Mouse (Mus musculus) ovary, postnatal 14 days (tissue): ENCODE measurements around the gene Shq1.

Experiments used
- DNase-seq: peaks from one replicate; pipeline ENCODE4 v3.0.0; 2022; ENCODE audit warnings: low spot score

Shq1 gene

DNA sequence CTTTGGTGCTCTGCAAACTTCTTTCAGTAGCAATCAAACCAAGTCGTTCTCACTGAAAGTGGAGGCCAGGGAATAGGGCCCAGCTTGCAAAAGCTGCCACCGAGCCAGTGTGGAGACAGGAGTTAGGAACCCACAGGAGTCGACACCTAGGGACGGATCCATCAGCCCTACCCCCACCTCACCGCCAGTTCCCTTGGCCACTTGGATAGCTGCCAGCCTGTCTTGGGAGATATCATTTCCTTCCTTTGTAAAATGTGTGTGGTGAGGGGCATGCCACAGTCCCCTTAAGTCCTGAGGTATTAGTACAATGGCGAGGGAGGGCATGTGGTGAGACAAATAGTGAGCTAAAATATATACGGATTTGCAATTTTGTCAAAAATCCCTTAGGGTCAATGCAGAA lies 142.4 kb downstream of the Shq1 start:
- DNase-seq = no peak

DNA sequence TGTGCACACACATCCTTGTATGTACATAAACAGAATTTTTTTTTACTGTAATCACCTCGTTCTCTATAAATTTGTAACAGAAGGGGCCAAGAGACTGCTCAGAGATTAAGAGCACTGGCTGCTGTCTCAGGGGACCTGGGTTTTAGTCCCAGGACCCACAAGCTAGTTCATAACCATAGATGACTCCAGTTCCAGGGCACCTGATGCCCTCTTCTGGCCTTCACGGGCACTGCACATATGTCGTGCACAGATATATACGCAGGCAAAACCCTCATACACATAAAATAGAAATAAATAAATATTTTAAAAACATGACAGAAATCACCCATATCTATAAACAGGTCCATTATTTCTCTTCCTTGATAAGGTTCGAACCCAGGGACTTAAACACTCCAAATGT lies 143.0 kb downstream of the Shq1 start:
- no peak for DNase-seq

DNA sequence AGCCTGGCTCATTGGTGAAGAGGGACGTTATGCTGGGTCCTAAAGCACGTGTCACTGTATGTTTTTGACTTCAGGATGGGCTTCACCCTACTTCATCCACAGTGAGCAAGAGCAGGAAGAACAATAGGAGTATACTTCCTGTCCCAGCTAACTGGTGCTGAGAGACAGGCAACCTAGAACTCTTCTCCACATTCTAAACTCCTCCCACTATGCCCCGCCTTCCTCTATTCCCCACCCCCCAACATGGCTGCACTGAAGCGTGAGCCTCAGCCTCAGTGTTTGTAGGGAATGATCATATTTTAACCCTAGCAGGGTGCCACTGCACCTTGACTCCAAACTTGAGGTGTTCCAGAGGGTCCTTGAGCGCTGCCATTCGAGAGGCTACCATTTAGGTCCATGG lies 143.8 kb downstream of the Shq1 start:
- DNase-seq = no peak

DNA sequence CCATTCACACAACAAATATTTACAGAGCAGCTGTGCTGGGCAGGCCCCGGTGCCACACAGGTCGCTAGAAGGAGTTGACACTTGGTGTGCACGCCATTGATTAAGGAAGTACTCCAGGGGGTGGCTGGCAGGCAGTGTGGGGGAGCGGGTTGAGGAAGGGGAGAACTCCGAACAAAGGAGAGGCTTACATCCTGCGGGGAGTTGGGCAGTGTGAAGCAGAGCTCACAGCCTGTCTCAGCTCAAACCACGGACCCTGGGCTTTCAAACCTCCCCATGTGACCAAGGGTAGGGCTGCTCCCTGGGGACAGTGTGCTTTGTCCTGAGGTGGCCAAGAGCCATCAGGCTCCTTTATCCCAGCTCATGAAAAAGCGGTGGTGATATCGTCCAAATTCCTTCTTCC lies 144.9 kb downstream of the Shq1 start:
- DNase-seq = no peak

DNA sequence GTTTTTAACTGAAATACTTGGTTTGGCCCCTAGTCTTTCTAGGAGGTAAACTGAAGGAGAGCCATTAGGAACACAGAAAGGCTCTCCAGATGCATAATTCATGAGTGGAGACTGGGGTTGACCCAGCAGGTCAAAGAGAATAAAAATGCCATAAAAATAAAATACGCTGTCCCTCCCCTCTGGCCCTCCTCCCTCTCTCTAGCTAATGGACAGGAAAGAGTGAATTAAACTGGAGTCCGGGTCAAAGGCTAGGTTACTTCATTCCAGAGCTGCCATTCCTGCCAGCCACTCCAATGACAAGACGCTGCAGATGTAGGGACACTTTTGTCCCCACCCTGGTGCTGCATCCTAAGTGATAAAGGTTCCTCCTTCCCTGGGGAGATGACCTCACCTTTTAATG lies 145.5 kb downstream of the Shq1 start:
- DNase-seq = no peak

DNA sequence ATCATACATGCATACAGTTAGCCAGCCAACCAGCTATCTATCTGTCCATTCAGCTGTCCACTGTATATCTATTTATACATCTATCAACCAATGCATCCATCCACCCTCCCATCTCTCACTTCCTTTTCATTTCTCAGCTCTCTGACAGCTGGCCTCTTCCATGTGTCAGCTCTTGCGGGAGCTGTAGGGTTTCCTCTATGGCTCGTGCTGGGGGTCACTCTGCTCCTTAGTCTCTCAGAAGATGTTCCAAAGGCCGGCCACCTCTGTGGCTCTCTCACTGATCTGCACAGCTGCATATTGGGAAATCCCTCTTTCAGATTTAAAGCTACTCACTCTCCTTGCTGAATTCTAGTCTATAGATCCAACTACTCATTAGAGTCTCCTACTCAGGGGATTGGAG lies 148.5 kb downstream of the Shq1 start:
- no peak for DNase-seq

DNA sequence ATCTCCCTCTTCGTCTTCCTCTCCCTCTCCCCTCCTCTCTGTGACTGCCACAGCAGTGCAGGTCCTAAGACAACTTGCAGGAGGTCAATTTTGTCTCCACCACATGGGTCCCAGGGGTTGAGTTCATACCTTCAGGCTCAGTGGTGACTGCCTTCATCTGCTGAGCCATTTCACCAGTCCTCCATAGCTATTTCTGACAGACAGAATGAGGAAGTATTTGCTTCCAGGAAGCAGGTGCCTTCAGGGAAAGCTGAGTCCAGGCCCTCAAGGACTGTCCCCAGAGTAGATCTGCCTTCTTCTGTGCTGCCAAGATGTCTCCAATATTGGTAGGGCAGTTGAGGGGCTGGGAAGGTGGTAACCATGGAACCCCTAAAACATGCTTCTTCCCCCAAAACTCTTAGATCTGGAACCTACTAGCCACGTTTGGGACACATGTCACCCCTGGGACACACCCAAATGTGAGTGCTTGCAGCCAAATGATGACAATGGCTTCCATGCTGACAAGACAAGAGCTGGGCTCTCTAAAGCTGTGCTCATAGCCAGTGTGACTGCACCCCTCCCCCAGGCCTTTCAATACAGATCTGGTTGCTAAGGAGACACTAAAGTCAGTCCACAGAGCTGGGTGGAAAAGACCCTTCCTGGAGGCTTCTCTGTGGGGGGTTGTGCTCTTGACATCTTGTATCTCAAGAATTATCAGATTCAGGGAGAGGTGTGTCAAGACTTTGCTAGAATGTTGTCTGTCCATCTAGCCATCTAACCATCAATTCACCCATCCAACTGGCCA lies 149.2 kb downstream of the Shq1 start:
- DNase-seq = no peak

DNA sequence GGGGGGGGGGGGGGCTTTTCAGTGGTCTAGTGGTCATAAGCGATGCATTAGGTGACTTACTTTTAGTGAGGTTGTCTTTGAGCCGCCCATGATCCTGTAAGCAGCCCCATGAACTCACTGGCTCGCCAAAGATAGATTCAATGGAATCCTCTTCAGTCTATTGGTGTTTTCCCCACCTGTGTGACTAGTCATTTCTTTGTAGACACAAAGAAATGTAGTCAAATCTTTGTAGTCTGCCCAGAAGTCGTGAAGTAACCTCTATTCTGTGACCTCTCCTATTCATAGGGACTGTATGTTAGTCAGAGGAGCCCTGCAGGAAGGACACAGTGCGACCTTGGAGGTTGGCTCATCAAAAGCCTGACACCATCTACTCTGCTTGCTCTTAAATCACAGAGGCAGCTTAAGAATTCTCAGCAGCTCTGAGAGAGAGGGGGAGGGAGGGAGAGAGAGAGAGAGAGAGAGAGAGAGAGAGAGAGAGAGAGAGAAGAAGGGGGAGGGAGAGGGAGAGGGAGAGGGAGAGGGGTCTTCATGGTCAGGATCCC lies 150.3 kb downstream of the Shq1 start:
- no peak for DNase-seq

DNA sequence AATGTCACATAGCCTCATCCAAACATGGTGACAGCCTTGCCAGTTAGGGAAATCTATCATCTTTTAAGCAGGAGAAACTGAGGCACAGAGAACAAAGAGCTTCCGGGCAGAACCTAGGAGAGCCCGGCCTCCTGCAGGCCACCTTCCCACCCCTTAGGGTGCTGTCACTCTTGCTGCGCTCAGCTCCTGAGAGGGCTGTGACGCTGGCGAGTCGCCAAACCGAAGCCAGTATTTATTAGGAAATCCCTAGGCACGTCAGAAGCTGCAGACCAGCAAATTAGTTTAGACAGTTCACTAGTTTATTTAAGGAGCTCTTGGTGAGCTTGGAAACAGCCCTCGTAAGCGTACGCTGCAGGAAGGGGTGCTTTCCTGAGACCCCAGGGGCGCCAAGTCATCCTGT lies 151.1 kb downstream of the Shq1 start:
- DNase-seq = no peak
